Mouse (Mus musculus) neutrophil, adult 59 days (primary cell): ENCODE measurements around the gene Gm8362. TPM values are rescaled to one million over a fixed set of nuclear protein-coding genes. Genes with fewer than 3 reads are reported as not detected.

Experiments
- total RNA-seq, 2 experiments: library from RNA; stranded (reverse); gene quantifications; 1 replicate in 1 of 2; 2 replicates in 1 of 2; pipeline ENCODE4 v1.2.4; 2023

The Gm8362 gene
- not detected for total RNA-seq

DNA sequence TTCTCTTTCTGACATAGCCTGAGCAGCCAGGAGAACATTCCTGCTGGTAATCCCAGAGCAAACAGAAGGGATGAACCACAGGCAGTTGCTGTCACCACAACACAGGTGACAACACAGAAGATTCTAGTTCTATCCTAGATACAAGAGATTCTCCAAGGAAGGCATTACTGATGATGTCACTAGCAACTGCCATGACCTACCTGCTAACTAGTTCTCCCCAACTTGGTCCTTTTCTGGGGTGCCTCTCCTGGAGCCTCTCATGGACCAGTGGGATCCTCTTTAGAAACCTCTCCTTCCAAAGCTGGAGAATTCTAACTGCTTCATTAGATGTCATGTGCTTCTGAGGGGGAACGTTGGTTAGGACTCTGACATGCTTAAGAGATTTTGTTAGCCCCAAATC is at the start of gene Gm8362:
Gm8362 (minus strand) TSS at position 101 of the 400 bp plus-strand sequence.

DNA sequence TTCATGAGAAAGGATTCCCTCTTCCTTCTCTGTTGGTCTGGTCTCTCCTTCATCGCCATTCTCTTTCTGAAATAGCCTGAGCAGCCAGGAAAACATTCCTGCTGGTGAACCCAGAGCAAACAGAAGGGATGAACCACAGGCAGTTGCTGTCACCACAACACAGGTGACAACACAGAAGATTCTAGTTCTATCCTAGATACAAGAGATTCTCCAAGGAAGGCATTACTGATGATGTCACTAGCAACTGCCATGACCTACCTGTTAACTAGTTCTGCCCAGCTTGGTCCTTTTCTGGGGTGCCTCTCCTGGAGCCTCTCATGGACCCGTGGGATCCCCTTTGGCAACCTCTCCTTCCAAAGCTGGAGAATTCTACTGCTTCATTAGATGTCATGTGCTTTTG is 32.0 kb downstream of the Gm8362 start, which contains the start of gene Gm3636:
Gm3636 (minus strand) TSS at position 101 of the 400 bp plus-strand sequence.

DNA sequence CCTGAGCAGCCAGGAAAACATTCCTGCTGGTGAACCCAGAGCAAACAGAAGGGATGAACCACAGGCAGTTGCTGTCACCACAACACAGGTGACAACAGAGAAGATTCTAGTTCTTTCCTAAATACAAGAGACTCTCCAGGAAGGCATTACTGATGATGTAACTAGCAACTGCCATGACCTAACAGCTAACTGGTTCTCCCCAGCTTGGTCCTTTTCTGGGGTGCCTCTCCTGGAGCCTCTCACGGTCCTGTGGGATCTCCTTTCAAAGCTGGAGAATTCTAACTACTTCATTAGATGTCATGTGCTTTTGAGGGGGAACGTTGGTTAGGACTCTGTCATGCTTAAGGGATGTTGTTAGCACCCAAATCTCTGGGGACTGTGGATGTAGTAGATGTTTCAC is 54.1 kb downstream of the Gm8362 start, which contains the start of gene Gm8050:
Gm8050 (minus strand) TSS at position 101 of the 400 bp plus-strand sequence.

Other genes with a start within 250 kb of the Gm8362 start
- gene Gm8356, start 237.1 kb downstream of the Gm8362 start, total RNA-seq = not detected
- gene Gm3629, start 183.8 kb downstream of the Gm8362 start, total RNA-seq = not detected
- gene Gm3460, start 152.0 kb downstream of the Gm8362 start, total RNA-seq = not detected
- not detected for gene Gm10251, start 90.2 kb downstream of the Gm8362 start, total RNA-seq
- not detected for gene Gm8050, start 54.2 kb downstream of the Gm8362 start, total RNA-seq
- not detected for gene Gm3636, start 32.1 kb downstream of the Gm8362 start, total RNA-seq
- not detected for gene Gm3642, start 65.9 kb upstream of the Gm8362 start, total RNA-seq
- not detected for gene Gm3667, start 115.6 kb upstream of the Gm8362 start, total RNA-seq
- not detected for gene Gm6356, start 199.4 kb upstream of the Gm8362 start, total RNA-seq